Mouse (Mus musculus) stomach, embryonic 16.5 days (tissue): Measurements from ENCODE around the gene Kctd18. TPM values are rescaled to one million over a fixed set of nuclear protein-coding genes. Genes with fewer than 3 reads are reported as not detected.

Source experiments
- ATAC-seq: fragments of 200-750 bp; cut with Nextera tagmentation; 2 replicates; pipeline ENCODE4 v1.8.0; 2017; ENCODE audit warnings: moderate number of reproducible peaks, moderate TSS enrichment; ENCODE audit not compliant: insufficient read depth, low FRiP score
- H3K27ac ChIP-seq: fragments of 300-500 bp; sonication (generic); 2 replicates; pipeline ENCODE4 v1.5.1; 2014; ENCODE audit warnings: low read length
- H3K27me3 ChIP-seq: fragments of 300-500 bp; sonication (generic); 2 replicates; pipeline ENCODE4 v1.6.1; 2014; ENCODE audit warnings: low read length, control low read depth, mixed read lengths; ENCODE audit not compliant: control insufficient read depth, insufficient read depth
- H3K36me3 ChIP-seq: fragments of 300-500 bp; sonication (generic); 2 replicates; pipeline ENCODE4 v1.6.1; 2014; ENCODE audit warnings: low read length; ENCODE audit not compliant: control insufficient read depth, insufficient read depth
- H3K4me1 ChIP-seq: fragments of 300-500 bp; sonication (generic); 2 replicates; pipeline ENCODE4 v1.6.1; 2014; ENCODE audit warnings: low read length, control low read depth, mixed read lengths; ENCODE audit not compliant: control insufficient read depth, insufficient read depth
- H3K4me2 ChIP-seq: fragments of 300-500 bp; sonication (generic); 2 replicates; pipeline ENCODE4 v1.6.1; 2014; ENCODE audit warnings: low read depth, low read length, mixed read lengths
- H3K4me3 ChIP-seq: fragments of 300-500 bp; sonication (generic); replicated peaks from 2 replicates; pipeline ENCODE4 v1.5.1; 2014; ENCODE audit warnings: mild to moderate bottlenecking, low read length
- H3K9ac ChIP-seq: fragments of 300-500 bp; sonication (generic); 2 replicates; pipeline ENCODE4 v1.6.1; 2014; ENCODE audit warnings: low read length
- H3K9me3 ChIP-seq: fragments of 300-500 bp; sonication (generic); replicated peaks from 2 replicates; pipeline ENCODE4 v1.6.1; 2016; ENCODE audit warnings: low read length, control low read depth; ENCODE audit not compliant: control insufficient read depth
- WGBS: fragments of 180-500 bp; shearing (Covaris S2); extraction: QIAGEN DNeasy Blood & Tissue Kit; methylation state at CpG from one replicate; pipeline ENCODE4 v1.1.7; 2014; 5-methylcytosine and 5-hydroxymethylcytosine counted together
- polyA plus RNA-seq: library from polyadenylated mRNA; unstranded; fragments of >200 nt; fragmentation: Nextera tagmentation; extraction: Ambion mirVana; gene quantifications from 2 replicates; pipeline ENCODE4 v1.2.1, GENCODE M21; 2015

Kctd18 gene
- polyA plus RNA-seq, 1 experiment from 2014 or later, result 14.7 TPM

GRCm38 (mm10) chr1:57955774-57956173 lies 63.0 kb downstream of the Kctd18 start:
- WGBS, result 89% methylated on average over 1 of the region's 1 CpGs
- H3K9me3 ChIP-seq, result no peaks in the 10 kb centered on the region
- H3K4me2 ChIP-seq, result no peak overlapping the region
- H3K9ac ChIP-seq, result no peak overlapping the region
- no peak overlapping the region for H3K4me3 ChIP-seq
- no peak overlapping the region for H3K27ac ChIP-seq
- ATAC-seq, result no peak
- H3K27me3 ChIP-seq, result no peaks in the 10 kb centered on the region
- no peaks in the 10 kb centered on the region for H3K4me1 ChIP-seq
- H3K36me3 ChIP-seq, result peaks cover 10% of the 10 kb centered on the region

- H3K4me1 ChIP-seq, result no peaks in the 10 kb centered on the region
- H3K4me3 ChIP-seq, result no peak overlapping the region
- H3K27me3 ChIP-seq, result no peaks in the 10 kb centered on the region
- H3K9me3 ChIP-seq, result no peaks in the 10 kb centered on the region
- peaks cover 8% of the 10 kb centered on the region; the same call in 1 of the 2 replicates for H3K36me3 ChIP-seq
- ATAC-seq, result no peak
- WGBS, result 83% methylated on average over 5 of the region's 5 CpGs
- H3K27ac ChIP-seq, result no peak overlapping the region
- no peak overlapping the region for H3K4me2 ChIP-seq
- no peak overlapping the region for H3K9ac ChIP-seq
Measured at GRCm38 (mm10) chr1:57954376-57954765, 64.4 kb downstream of the Kctd18 start.

GRCm38 (mm10) chr1:57953586-57954375 lies 65.0 kb downstream of the Kctd18 start:
- Histone ChIP-seq H3K9ac (no peak overlapping the region), H3K9me3 (no peaks in the 10 kb centered on the region), H3K36me3 (peaks cover 8% of the 10 kb centered on the region; the same call in 1 of the 2 replicates), H3K4me3 (no peak overlapping the region), H3K27ac (no peak overlapping the region), H3K4me2 (no peak overlapping the region), H3K27me3 (no peaks in the 10 kb centered on the region), H3K4me1 (no peaks in the 10 kb centered on the region)
- WGBS, result 83% methylated on average over 16 of the region's 16 CpGs
- no peak for ATAC-seq

- Histone ChIP-seq H3K36me3 (peaks cover 8% of the 10 kb centered on the region; the same call in 1 of the 2 replicates), H3K9ac (no peak overlapping the region)
- 95% methylated on average over 4 of the region's 4 CpGs for WGBS
Measured at GRCm38 (mm10) chr1:57952509-57952908, 66.2 kb downstream of the Kctd18 start.

GRCm38 (mm10) chr1:57949716-57950115 lies 69.0 kb downstream of the Kctd18 start:
- Histone ChIP-seq H3K27ac (no peak overlapping the region), H3K4me2 (no peak overlapping the region), H3K9me3 (no peaks in the 10 kb centered on the region), H3K4me3 (no peak overlapping the region), H3K4me1 (no peaks in the 10 kb centered on the region), H3K36me3 (peaks cover 1% of the 10 kb centered on the region; the same call in 1 of the 2 replicates), H3K9ac (no peak overlapping the region), H3K27me3 (no peaks in the 10 kb centered on the region)
- 77% methylated on average over 5 of the region's 5 CpGs for WGBS
- ATAC-seq, result no peak

More at GRCm38 (mm10) chr1:57952509-57952908, 66.2 kb downstream of the Kctd18 start:
- Histone ChIP-seq H3K4me1 (no peaks in the 10 kb centered on the region), H3K27me3 (no peaks in the 10 kb centered on the region), H3K4me3 (no peak overlapping the region), H3K27ac (no peak overlapping the region), H3K4me2 (no peak overlapping the region), H3K9me3 (no peaks in the 10 kb centered on the region)
- no peak for ATAC-seq

DNA sequence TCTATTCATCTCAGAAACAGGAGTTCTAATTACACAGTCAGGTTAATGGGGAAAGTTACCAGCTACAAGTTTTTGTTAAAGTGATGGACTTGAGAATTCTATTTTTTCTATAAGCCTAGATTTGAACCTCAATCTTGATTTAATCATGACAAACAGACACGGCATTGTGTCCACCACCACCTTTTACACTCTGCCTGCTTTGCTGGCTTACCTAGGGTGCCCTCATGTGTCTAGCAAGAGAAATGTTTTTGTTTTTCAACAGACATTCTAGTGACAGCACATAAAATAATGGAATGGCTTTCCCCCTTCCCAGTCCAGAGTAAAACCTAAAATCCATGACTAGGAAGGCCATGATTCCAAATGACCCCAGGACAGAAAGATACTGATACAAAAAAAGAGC lies 69.6 kb downstream of the Kctd18 start:
- Histone ChIP-seq H3K9me3 (no peaks in the 10 kb centered on the region), H3K4me1 (no peaks in the 10 kb centered on the region), H3K27me3 (no peaks in the 10 kb centered on the region), H3K9ac (no peak overlapping the region), H3K4me3 (no peak overlapping the region), H3K4me2 (no peak overlapping the region), H3K36me3 (no peaks in the 10 kb centered on the region), H3K27ac (no peak overlapping the region)
- 18% methylated on average over 1 of the region's 1 CpGs for WGBS
- no peak for ATAC-seq

DNA sequence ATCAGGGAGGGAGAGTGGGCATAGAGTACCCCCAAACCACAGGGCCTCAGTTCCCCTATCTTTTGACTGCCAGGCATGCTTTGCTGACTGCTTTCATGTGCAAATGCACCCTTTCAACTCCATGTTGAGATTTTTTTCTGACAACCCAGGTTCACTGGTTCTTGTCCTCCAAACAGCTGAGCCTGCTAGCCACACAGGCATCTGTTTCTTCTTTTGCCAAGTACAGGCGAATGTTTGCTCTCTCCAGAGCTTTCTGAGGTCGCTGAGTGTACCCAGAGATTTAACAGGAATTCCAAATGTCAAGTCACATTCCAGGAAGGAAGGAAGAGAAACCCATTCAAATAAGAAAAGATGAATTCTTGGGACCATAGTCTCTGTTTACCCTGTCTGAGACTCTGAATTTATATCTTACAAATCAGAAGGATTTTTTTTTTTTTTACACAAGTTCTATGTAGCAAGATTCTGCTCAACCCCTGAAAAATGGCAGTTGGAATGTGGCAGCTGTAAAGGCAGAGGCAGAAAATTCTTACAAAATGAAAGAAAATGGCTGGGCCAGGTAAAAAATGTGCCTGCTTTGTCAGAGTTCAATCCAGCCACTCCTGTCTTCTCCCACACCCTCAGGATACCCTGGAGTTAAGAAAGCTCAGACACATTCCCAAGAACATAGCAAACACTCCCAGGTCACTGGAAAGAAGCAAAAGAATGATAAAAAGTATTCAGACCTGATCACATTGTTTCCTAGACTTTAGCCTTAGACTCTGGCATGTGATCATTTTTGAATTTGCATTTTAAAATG lies 71.0 kb downstream of the Kctd18 start:
- Histone ChIP-seq H3K9me3 (no peaks in the 10 kb centered on the region), H3K27me3 (no peaks in the 10 kb centered on the region), H3K27ac (no peak overlapping the region), H3K9ac (no peak overlapping the region), H3K4me1 (no peaks in the 10 kb centered on the region), H3K36me3 (no peaks in the 10 kb centered on the region), H3K4me2 (no peak overlapping the region), H3K4me3 (no peak overlapping the region)
- no peak for ATAC-seq
- WGBS, result 11% methylated on average over 2 of the region's 2 CpGs

- ATAC-seq, result no peak
- WGBS, result 78% methylated on average over 6 of the region's 6 CpGs
Measured at GRCm38 (mm10) chr1:57942215-57942614, 76.5 kb downstream of the Kctd18 start.

DNA sequence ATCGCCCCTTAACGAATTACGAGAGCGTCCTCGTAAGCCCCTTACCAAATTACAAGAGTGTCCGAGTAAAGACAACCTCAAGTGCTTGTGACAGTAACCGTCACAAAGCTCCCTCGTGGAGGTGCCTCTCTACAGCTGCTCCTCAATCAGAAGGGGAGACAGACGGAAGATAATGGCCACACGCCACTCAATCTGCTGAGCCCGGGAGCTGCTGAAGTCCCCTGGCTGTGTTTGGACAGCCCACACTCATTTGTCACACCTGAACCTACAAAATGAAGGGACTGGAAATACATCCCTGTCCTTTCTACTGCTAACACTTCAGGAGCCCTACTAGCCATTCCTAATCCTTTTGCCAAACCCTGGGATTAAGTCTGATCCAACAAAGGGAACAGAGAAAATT lies 77.0 kb downstream of the Kctd18 start:
- no peaks in the 10 kb centered on the region for H3K27me3 ChIP-seq
- no peak overlapping the region for H3K9ac ChIP-seq
- 0 out of 2 replicates have a peak, but pooled peaks cover 4% of the 10 kb centered on the region for H3K36me3 ChIP-seq
- no peak for ATAC-seq
- no peaks in the 10 kb centered on the region for H3K9me3 ChIP-seq
- no peak overlapping the region for H3K4me3 ChIP-seq
- no peak overlapping the region for H3K27ac ChIP-seq
- H3K4me2 ChIP-seq, result no peak overlapping the region
- H3K4me1 ChIP-seq, result no peaks in the 10 kb centered on the region
- 66% methylated on average over 11 of the region's 11 CpGs for WGBS

More at GRCm38 (mm10) chr1:57942215-57942614, 76.5 kb downstream of the Kctd18 start:
- Histone ChIP-seq H3K27ac (no peak overlapping the region), H3K4me2 (no peak overlapping the region), H3K4me1 (no peaks in the 10 kb centered on the region), H3K27me3 (no peaks in the 10 kb centered on the region), H3K4me3 (no peak overlapping the region), H3K9me3 (no peaks in the 10 kb centered on the region), H3K36me3 (0 out of 2 replicates have a peak, but pooled peaks cover 4% of the 10 kb centered on the region), H3K9ac (no peak overlapping the region)
